Mouse (Mus musculus) intestine, embryonic 15.5 days (tissue): ENCODE data around the gene Rbm42. TPM values are rescaled to one million over a fixed set of nuclear protein-coding genes. Genes with fewer than 3 reads are reported as not detected.

ENCODE experiments used
- ATAC-seq: fragments of 200-750 bp; cut with Nextera tagmentation; 2 replicates; pipeline ENCODE4 v1.8.0; 2017; ENCODE audit warnings: moderate TSS enrichment, moderate library complexity
- H3K27ac ChIP-seq: fragments of 300-500 bp; sonication (generic); 2 replicates; pipeline ENCODE4 v1.5.1; 2015; ENCODE audit warnings: mild to moderate bottlenecking, inconsistent platforms
- H3K27me3 ChIP-seq: fragments of 300-500 bp; sonication (generic); replicated peaks from 2 replicates; pipeline ENCODE4 v1.6.1; 2015; ENCODE audit warnings: inconsistent platforms
- H3K36me3 ChIP-seq: fragments of 300-500 bp; sonication (generic); 2 replicates; pipeline ENCODE4 v1.6.1; 2015; ENCODE audit warnings: inconsistent platforms
- H3K4me1 ChIP-seq: fragments of 300-500 bp; sonication (generic); replicated peaks from 2 replicates; pipeline ENCODE4 v1.6.1; 2015; ENCODE audit warnings: inconsistent platforms
- H3K4me2 ChIP-seq: fragments of 300-500 bp; sonication (generic); replicated peaks from 2 replicates; pipeline ENCODE4 v1.6.1; 2015; ENCODE audit warnings: mild to moderate bottlenecking, inconsistent platforms
- H3K4me3 ChIP-seq: fragments of 300-500 bp; sonication (generic); replicated peaks from 2 replicates; pipeline ENCODE4 v1.5.1; 2015; ENCODE audit warnings: inconsistent platforms
- H3K9ac ChIP-seq: fragments of 300-500 bp; sonication (generic); 2 replicates; pipeline ENCODE4 v1.6.1; 2015; ENCODE audit warnings: inconsistent platforms
- H3K9me3 ChIP-seq: fragments of 300-500 bp; sonication (generic); 2 replicates; pipeline ENCODE4 v1.6.1; 2016; ENCODE audit warnings: inconsistent platforms
- WGBS: fragments of 180-500 bp; shearing (Covaris S2); methylation state at CpG from one replicate; pipeline ENCODE4 v1.1.7; 2015; 5-methylcytosine and 5-hydroxymethylcytosine counted together
- polyA plus RNA-seq: library from polyadenylated mRNA; unstranded; fragments of >200 nt; fragmentation: Nextera tagmentation; extraction: Ambion mirVana; gene quantifications from 2 replicates; pipeline ENCODE4 v1.2.1, GENCODE M21; 2015

The Rbm42 gene
- polyA plus RNA-seq, 1 experiment from 2014 or later, result 102 TPM

GRCm38 (mm10) chr7:30639083-30639482, 11.0 kb downstream of the Rbm42 start:
- Histone ChIP-seq H3K36me3 (peaks cover 21% of the 10 kb centered on the region), H3K27ac (no peak overlapping the region), H3K4me2 (no peak overlapping the region), H3K4me3 (no peak overlapping the region), H3K27me3 (peaks cover 25% of the 10 kb centered on the region), H3K9me3 (no peaks in the 10 kb centered on the region), H3K9ac (no peak overlapping the region), H3K4me1 (peaks cover 7% of the 10 kb centered on the region)
- no peak for ATAC-seq
- 13% methylated on average over 4 of the region's 4 CpGs for WGBS

DNA sequence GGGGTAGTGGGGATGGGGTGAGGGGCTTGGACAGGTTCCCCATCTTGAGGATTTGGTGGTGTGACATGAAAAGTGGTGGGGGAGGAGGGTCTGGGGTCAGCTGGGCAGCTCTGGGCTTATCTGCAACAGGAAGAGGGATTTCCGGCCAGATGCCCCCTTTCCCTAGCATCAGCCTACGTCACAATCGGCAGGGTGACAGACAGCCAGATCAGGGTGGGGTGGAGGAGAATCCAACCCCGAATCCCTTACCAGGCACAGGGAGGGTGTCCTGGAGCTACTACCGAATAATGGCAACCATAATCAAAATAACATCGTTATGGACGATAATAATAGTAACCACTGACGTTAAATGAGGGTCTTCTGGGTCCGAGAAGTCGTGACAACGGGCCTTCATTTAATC, 13.7 kb downstream of the Rbm42 start:
- peaks cover 48% of the 10 kb centered on the region for H3K27me3 ChIP-seq
- no peaks in the 10 kb centered on the region for H3K9me3 ChIP-seq
- no peak overlapping the region for H3K27ac ChIP-seq
- no peak overlapping the region for H3K4me2 ChIP-seq
- H3K4me3 ChIP-seq, result no peak overlapping the region
- no peak for ATAC-seq
- no peak overlapping the region for H3K9ac ChIP-seq
- 26% methylated on average over 11 of the region's 11 CpGs for WGBS
- H3K36me3 ChIP-seq, result 0 out of 2 replicates have a peak, but pooled peaks cover 6% of the 10 kb centered on the region
- peaks cover 7% of the 10 kb centered on the region for H3K4me1 ChIP-seq

DNA sequence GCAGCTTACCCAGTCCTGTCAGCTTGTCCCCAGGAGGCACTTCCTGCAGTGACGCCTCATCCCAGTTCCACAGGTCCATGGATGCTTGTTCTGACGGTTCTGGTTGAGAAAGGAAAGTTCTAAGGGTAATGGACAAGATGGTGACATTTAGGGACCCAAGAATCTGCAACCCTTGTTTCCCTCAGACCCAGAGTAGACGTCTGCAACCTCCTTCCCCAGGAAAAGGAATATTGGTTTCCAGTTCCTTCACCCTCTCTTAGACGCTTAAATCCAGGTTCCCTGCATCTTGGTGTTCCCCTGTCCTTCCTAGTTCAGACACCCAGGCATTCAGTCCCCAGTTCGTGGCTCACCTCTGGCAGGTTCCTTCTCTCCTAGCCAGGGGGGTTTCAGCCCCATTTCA, 14.4 kb downstream of the Rbm42 start, which contains the start of gene Etv2:
Gene Etv2 (minus strand): TSS at position 101 of the 400 bp plus-strand sequence.
- no peak within 1 kb of the TSS for H3K27ac ChIP-seq
- no peaks in the 10 kb centered on the region for H3K36me3 ChIP-seq
- WGBS, result 4% methylated on average over 5 of the region's 5 CpGs
- H3K9ac ChIP-seq, result no peak within 1 kb of the TSS
- H3K4me2 ChIP-seq, result peak within 1 kb of the TSS; percentile 48
- no peak for ATAC-seq
- peaks cover 7% of the 10 kb centered on the region for H3K4me1 ChIP-seq
- H3K4me3 ChIP-seq, result peak within 1 kb of the TSS; percentile 6; the same call in 1 of the 2 replicates
- peaks cover 48% of the 10 kb centered on the region for H3K27me3 ChIP-seq
- H3K9me3 ChIP-seq, result no peaks in the 10 kb centered on the region

DNA sequence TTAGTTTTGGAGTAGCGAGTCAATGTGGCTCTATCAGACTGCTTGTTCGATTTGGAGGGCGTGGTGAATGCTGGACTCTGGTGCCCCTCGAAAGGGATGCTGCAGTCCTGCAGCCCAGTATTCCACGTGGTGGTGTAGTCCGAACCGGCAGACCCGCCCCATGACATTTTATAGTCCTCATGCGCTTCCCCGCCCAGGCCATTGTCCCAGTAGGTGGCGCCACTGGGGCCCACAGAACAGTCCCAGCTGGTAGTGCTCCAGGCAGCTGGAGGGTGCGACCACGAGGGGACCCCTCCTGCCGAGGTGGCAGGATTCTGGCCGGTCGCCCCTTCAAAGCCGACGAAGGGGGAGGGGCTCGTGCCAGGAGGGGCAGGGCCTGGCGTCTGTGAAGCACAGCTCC, 15.5 kb downstream of the Rbm42 start:
- ATAC-seq, result peak; percentile 79
- H3K9me3 ChIP-seq, result no peaks in the 10 kb centered on the region
- under 1% methylated on average over 20 of the region's 20 CpGs for WGBS
- H3K27ac ChIP-seq, result no peak overlapping the region
- H3K4me3 ChIP-seq, result peak overlapping the region; percentile 6; the same call in 1 of the 2 replicates
- no peaks in the 10 kb centered on the region for H3K36me3 ChIP-seq
- H3K27me3 ChIP-seq, result peaks cover 48% of the 10 kb centered on the region
- no peak overlapping the region for H3K9ac ChIP-seq
- peak overlapping the region; percentile 48 for H3K4me2 ChIP-seq
- H3K4me1 ChIP-seq, result peaks cover 7% of the 10 kb centered on the region

- H3K27ac ChIP-seq, result no peak overlapping the region
- H3K9ac ChIP-seq, result no peak overlapping the region
- H3K27me3 ChIP-seq, result peaks cover 48% of the 10 kb centered on the region
- 0 out of 2 replicates have a peak overlapping the region, but pooled peaks have one; percentile 1 for H3K4me3 ChIP-seq
- 0 out of 2 replicates have a peak overlapping the region, but pooled peaks have one; percentile 14 for H3K4me2 ChIP-seq
- ATAC-seq, result no peak
- 4% methylated on average over 27 of the region's 27 CpGs for WGBS
- H3K36me3 ChIP-seq, result no peaks in the 10 kb centered on the region
- H3K9me3 ChIP-seq, result no peaks in the 10 kb centered on the region
- peaks cover 7% of the 10 kb centered on the region for H3K4me1 ChIP-seq
Observed at GRCm38 (mm10) chr7:30633762-30634412, 16.2 kb downstream of the Rbm42 start.

DNA sequence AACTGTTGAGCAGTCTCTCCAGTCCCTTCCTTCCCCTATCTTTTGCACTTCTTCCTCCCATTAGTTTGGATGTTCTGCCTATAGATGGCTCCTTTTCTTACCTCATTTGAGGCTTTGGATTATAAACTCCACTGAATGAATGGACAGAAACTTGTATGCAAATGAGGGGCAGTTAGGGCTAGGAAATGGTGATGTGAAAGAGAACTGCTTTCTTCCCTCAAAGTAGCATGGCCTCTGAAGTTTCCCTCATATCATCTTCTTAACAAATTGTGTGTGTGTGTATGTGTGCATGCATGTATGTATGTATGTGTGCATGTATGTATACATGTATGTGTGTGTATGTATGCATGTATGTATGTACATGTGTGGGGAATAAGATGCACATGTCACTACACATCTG, 21.1 kb downstream of the Rbm42 start:
- H3K36me3 ChIP-seq, result no peaks in the 10 kb centered on the region
- no peak for ATAC-seq

GRCm38 (mm10) chr7:30626647-30627046, 23.5 kb downstream of the Rbm42 start:
- H3K27me3 ChIP-seq, result no peaks in the 10 kb centered on the region
- no peak overlapping the region for H3K4me3 ChIP-seq
- WGBS, result 84% methylated on average over 5 of the region's 5 CpGs
- H3K36me3 ChIP-seq, result peaks cover 16% of the 10 kb centered on the region
- H3K4me2 ChIP-seq, result no peak overlapping the region
- no peak overlapping the region for H3K27ac ChIP-seq
- no peaks in the 10 kb centered on the region for H3K9me3 ChIP-seq
- no peak overlapping the region for H3K9ac ChIP-seq
- H3K4me1 ChIP-seq, result peaks cover 7% of the 10 kb centered on the region; the same call in 1 of the 2 replicates
- no peak for ATAC-seq

More for the DNA sequence above, 21.1 kb downstream of the Rbm42 start:
- H3K27me3 ChIP-seq, result peaks cover 22% of the 10 kb centered on the region
- peaks cover 7% of the 10 kb centered on the region; the same call in 1 of the 2 replicates for H3K4me1 ChIP-seq
- H3K27ac ChIP-seq, result no peak overlapping the region
- H3K9ac ChIP-seq, result no peak overlapping the region
- H3K4me2 ChIP-seq, result no peak overlapping the region
- no peaks in the 10 kb centered on the region for H3K9me3 ChIP-seq
- no peak overlapping the region for H3K4me3 ChIP-seq

GRCm38 (mm10) chr7:30625530-30626384, 24.4 kb downstream of the Rbm42 start, which contains the start of gene Cox6b1:
Gene Cox6b1 (minus strand): TSS chr7:30626151.
- no peaks in the 10 kb centered on the region for H3K27me3 ChIP-seq
- WGBS, result 2% methylated on average over 44 of the region's 44 CpGs
- no peaks in the 10 kb centered on the region for H3K9me3 ChIP-seq
- H3K36me3 ChIP-seq, result peaks cover 16% of the 10 kb centered on the region
- no peak within 1 kb of the TSS for H3K27ac ChIP-seq
- peak within 1 kb of the TSS; percentile 62 for H3K4me2 ChIP-seq
- ATAC-seq, result peak; percentile 98
- peak within 1 kb of the TSS; percentile 69 for H3K4me3 ChIP-seq
- peak within 1 kb of the TSS; percentile 72 for H3K9ac ChIP-seq
- peaks cover 7% of the 10 kb centered on the region; the same call in 1 of the 2 replicates for H3K4me1 ChIP-seq

GRCm38 (mm10) chr7:30619202-30619601, 30.9 kb downstream of the Rbm42 start:
- no peak overlapping the region for H3K27ac ChIP-seq
- no peaks in the 10 kb centered on the region for H3K4me1 ChIP-seq
- H3K4me2 ChIP-seq, result no peak overlapping the region
- H3K4me3 ChIP-seq, result no peak overlapping the region
- H3K9me3 ChIP-seq, result no peaks in the 10 kb centered on the region
- no peak for ATAC-seq
- H3K9ac ChIP-seq, result no peak overlapping the region
- H3K27me3 ChIP-seq, result no peaks in the 10 kb centered on the region
- WGBS, result 86% methylated on average over 3 of the region's 3 CpGs
- peaks cover 39% of the 10 kb centered on the region for H3K36me3 ChIP-seq

- H3K27ac ChIP-seq, result no peak overlapping the region
- H3K9me3 ChIP-seq, result no peaks in the 10 kb centered on the region
- H3K36me3 ChIP-seq, result peaks cover 38% of the 10 kb centered on the region
- H3K4me2 ChIP-seq, result no peak overlapping the region
- 97% methylated on average over 9 of the region's 9 CpGs for WGBS
- H3K27me3 ChIP-seq, result no peaks in the 10 kb centered on the region
- ATAC-seq, result no peak
- H3K4me3 ChIP-seq, result no peak overlapping the region
- H3K9ac ChIP-seq, result no peak overlapping the region
- no peaks in the 10 kb centered on the region for H3K4me1 ChIP-seq
Observed at GRCm38 (mm10) chr7:30618658-30619057, 31.5 kb downstream of the Rbm42 start.

GRCm38 (mm10) chr7:30615049-30615760, 34.9 kb downstream of the Rbm42 start:
- ATAC-seq, result 0 out of 2 replicates have a peak, but pooled peaks have one; percentile 11
- H3K4me1 ChIP-seq, result peaks cover 6% of the 10 kb centered on the region; the same call in 1 of the 2 replicates
- peaks cover 22% of the 10 kb centered on the region for H3K36me3 ChIP-seq
- H3K4me2 ChIP-seq, result no peak overlapping the region
- no peaks in the 10 kb centered on the region for H3K27me3 ChIP-seq
- no peaks in the 10 kb centered on the region for H3K9me3 ChIP-seq
- no peak overlapping the region for H3K9ac ChIP-seq
- H3K27ac ChIP-seq, result no peak overlapping the region
- no peak overlapping the region for H3K4me3 ChIP-seq
- 53% methylated on average over 5 of the region's 5 CpGs for WGBS

DNA sequence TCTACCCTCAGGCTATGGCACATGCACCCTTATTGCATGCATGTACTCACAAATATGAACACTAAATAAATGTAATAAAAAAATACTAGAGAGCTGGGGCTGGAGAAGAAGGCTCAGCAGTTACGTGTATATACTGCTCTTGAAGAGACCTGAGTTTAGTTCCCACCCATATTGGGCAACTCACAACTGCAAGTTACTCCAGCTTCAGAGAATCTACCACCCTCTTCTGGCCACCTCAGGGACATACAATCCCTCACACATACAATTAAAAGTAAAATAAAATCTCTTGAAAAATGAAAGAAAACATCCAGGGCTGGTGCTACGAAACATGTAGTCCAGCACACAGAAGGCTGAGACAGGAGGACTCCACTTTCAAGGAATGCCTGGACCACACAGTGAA, 35.7 kb downstream of the Rbm42 start:
- Histone ChIP-seq H3K4me3 (no peak overlapping the region), H3K27ac (no peak overlapping the region), H3K9me3 (no peaks in the 10 kb centered on the region), H3K36me3 (peaks cover 21% of the 10 kb centered on the region), H3K4me1 (peaks cover 12% of the 10 kb centered on the region; the same call in 1 of the 2 replicates), H3K4me2 (no peak overlapping the region), H3K9ac (no peak overlapping the region), H3K27me3 (no peaks in the 10 kb centered on the region)
- 75% methylated on average over 2 of the region's 2 CpGs for WGBS
- ATAC-seq, result no peak; the same call in 1 of the 2 replicates
